Mouse (Mus musculus) fibroblast of lung, adult 2 months (primary cell): ENCODE results near the gene Il17re.

ENCODE experiments used
- DNase-seq: peaks from one replicate; pipeline ENCODE4 v3.0.0-alpha.2; 2011; ENCODE audit warnings: low read depth

Gene Il17re

GRCm38 (mm10) chr6:113457952-113458534, at the start of gene Il17re:
TSS of gene Il17re (plus strand) at chr6:113458484.
- no peak for DNase-seq

- no peak for DNase-seq
These were observed 48.3 kb upstream of the Il17re start for GRCm38 (mm10) chr6:113410001-113410400.

DNA sequence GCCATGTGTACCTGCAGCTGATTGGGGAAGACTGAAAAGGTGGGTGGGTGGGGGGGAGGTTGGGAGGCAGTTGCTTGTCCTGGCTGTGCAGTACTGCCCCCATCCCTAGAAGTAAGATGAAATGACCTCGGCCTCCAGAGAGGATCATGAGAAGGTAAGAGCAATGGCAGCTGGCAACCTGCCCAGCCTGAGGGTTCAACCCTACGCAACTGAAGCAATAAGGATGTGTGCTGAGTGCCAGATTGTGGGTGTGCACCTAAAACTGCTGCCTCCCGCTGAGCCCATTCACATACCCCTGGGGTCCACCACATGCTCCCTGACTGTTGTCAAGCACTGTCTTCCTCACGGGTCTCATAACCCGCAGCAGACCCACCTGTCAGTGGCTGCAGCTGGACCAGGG, 41.9 kb upstream of the Il17re start:
- DNase-seq = no peak

- no peak for DNase-seq
These were observed 39.7 kb upstream of the Il17re start for GRCm38 (mm10) chr6:113418441-113419198.

DNA sequence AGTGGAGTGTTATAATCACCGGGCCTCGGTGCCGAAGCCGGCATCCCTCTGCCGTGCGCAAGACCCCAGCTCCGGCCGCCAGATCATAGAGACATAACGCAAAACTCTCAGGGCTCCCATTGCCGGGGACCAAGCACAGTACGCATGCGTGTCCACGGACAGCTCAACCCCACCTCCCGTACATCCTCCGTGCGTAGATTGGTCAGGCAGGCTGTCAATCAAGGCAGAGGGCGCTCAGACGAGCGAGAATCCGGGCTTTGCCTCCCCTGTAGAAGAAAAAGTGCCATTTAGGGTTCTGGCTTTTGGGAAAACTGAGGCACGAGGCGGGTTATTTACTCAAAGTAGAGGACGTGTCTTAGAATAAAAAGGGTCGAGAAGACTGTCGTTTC, 39.1 kb upstream of the Il17re start, which contains the start of gene Rpusd3:
Gene Rpusd3 (minus strand): TSS at position 142 of the 389 bp plus-strand sequence.
- peak; percentile 90 for DNase-seq

DNA sequence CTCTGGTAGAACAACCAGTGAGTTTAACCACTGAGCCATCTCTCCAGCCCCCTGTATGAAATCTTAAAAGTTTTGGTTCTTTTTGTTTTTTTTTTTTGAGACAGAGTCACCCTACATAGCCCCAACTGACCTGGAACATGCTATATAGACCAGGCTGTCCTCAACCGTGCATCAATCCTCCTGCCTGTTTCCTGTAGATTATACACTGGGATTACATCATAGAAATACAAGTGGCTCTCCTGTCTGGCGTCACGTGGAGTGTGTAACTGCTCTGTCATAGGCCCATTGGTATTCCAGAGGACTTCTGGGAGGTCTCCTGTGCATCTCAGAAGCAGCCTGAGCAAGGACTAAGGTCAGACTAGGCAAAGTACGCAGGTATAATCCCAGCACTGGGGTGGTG, 35.3 kb upstream of the Il17re start:
- DNase-seq = no peak

DNA sequence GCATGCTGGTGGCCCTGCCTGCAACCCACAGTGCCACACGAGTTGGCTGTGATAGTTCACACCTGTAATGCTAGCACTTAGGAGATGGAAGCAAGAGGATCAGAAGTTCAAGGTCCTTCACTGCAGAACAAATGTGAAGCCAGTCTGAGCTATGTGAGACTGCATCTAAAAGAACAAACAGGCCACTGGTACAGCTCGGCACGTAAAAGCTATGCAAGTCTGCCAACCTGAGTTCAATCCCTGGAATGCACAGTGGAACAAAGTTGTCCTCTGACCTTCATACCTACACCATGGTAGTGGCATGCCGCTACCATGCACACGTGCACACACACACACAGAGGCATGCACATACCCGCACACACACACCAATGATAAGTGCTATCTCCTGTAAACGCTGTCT, 34.1 kb upstream of the Il17re start:
- no peak for DNase-seq

GRCm38 (mm10) chr6:113426696-113427095, 31.6 kb upstream of the Il17re start:
- no peak for DNase-seq

GRCm38 (mm10) chr6:113427397-113427796, 30.9 kb upstream of the Il17re start:
- DNase-seq = no peak

DNA sequence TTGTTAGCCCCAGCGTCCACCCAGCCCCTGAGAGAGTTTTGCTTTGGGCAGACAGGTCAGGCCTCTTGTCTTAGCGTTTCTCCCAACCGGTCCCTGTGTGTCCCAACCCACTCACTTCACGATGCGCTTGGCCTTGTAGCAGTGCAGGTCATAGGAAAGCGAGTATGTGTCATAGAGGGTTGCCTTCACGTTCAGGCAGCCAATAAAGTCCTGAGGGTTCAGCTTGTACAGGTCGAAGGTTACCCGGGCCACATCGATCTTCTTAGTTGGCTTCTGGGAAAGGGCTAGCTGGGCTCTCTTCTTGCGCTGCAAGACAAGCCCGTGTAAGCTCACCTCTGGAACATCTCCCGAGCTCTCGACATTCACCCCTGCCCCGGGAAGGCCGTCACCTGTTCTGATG, 30.3 kb upstream of the Il17re start:
- no peak for DNase-seq

- no peak for DNase-seq
These were observed 28.3 kb upstream of the Il17re start for GRCm38 (mm10) chr6:113429965-113430364.

GRCm38 (mm10) chr6:113430846-113431245, 27.4 kb upstream of the Il17re start:
- no peak for DNase-seq

DNA sequence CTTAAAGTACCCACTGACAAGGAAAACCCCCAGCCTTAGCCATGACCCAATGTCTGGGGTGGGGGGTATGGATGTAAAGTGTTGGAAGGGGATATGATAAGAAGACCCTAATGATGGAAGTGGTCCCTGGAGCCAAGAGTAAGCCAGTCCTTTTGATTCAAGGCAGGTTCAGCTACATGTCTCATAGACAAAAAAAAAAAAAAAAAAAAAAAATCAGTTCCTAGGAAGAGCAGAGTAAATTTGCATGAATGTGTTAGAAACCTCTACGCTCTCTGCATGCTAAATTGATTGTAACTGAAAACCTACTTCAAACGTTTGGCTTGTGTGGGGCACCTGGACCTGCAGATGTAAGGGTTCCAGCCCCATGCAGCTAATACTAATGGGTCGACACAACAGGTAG, 26.5 kb upstream of the Il17re start:
- no peak for DNase-seq

DNA sequence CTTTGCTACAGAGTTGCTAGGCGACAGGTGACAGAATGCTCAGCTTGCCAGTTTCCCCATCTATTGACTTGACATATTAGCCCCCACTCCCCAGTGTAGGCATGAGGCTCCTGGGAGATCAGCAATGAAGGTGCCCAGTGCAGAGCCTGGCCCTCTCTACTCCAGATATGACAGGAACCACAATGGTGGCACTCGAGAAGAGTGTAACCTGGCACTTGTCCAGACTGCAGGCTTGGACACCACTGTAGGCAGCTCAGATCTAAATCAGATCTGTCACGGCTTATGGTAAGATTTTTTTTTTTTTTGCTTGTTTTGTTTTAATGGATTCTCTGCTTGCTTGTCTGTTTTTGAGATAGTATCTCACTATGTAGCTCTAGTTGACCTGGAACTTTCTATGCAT, 24.6 kb upstream of the Il17re start:
- no peak for DNase-seq

GRCm38 (mm10) chr6:113434691-113435090, 23.6 kb upstream of the Il17re start:
- no peak for DNase-seq

DNA sequence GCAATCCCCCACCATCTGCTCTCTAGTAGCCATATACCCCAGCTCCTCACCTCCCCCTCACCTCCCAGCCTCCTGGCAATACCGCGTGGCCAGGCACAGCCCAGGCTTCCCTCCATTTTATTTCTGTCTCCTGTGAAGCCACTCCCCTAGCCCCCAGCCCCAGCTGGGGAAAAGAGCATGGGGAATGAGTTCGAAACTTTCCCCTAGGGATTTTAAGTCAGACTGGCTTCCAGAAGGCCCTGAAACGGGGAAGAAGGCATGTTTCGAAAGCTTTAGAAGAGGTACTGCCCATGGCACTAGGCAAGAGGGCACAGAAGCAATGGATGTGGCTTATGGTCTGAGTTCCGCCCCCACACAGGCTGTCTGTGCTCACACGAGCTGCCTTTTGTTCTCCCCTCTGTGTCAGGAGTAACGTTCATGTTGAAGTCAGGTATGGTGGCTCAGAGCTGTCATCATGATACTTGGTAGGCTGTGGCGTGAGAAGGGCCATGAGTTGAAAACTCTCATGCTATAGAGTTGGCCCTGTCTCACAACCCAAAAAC, 22.5 kb upstream of the Il17re start, which contains the start of gene Cidec:
Gene Cidec (minus strand): TSS at position 97 of the 542 bp plus-strand sequence.
- no peak for DNase-seq

DNA sequence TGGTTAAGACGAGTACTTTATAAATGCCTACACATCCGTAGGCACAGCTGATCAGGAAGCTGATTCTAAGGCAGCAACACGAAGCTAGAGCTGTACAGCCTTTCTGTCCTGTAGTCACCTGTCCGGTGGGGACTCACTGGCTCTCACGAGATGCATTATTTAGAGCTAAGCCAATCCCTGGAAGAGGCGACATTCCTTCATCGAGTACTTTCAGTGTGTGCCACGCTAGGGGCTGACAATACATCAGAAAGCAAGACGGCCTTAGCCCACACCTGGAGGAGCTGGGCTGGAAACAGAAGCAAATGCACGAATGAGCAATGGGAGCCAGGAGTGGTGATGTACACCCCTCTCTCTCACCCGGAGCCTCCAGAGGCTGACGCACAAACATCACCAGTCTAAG, 21.1 kb upstream of the Il17re start:
- no peak for DNase-seq

- no peak for DNase-seq
These were observed 19.4 kb upstream of the Il17re start for GRCm38 (mm10) chr6:113438721-113439430.

GRCm38 (mm10) chr6:113440686-113441085, 17.6 kb upstream of the Il17re start:
- DNase-seq = no peak

- peak; percentile 78 for DNase-seq
These were observed 17.1 kb upstream of the Il17re start for GRCm38 (mm10) chr6:113441147-113441680.

DNA sequence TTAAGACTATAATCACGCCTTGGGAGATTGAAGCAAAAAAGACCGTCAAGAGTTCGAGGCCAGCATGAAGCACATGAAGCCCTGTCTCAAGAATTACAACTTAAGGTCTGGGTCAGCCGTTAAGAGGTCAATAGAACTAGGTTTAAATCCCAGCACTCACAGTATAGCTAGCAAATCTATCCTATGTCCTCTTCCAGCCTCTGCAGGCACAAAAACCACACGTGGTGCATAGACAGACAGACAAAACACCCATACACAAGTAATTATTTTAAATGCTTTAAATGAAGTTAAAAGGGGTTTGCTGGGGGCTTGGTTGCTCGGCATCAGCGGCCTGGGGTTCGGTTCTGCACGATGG, 16.2 kb upstream of the Il17re start:
- DNase-seq = no peak

DNA sequence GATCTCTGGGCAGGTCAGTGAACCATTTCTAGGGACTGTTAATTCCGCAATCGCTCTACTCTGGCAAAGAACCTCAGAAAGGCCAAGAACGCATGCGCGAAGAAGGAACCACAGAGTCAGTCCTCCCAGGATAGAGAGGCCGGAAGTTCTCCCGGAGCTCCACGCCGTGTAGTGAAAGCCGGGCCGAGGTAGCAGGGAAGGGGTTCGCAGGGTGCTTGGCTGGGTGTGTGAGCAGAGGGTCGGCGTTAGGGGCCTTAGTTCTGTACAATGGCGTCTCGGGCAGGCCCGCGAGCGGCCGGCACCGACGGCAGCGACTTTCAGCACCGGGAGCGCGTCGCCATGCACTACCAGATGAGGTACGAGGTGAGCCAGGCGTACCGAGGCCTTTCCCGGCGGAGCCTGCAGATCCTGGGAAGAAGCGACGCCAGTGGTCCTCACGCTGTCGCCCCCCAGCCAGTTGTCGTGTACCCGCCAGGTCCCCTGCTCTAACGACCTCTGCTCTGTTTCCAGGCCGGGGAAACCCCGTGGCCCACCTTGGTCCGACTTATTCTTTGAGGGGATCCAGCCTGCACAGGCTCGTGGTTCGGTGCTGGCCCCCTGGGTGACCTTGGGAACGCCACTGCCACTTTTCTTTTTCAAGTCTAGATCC, 15.7 kb upstream of the Il17re start, which contains the start of gene Jagn1:
Gene Jagn1 (plus strand): TSS at position 128 of the 649 bp plus-strand sequence.
- peak; percentile 82 for DNase-seq
